17 mouse cellular contexts compared by ENCODE assay signal in genomic region chr3:139788854-139789253, GRCm38 (mm10).
"Had no signal": no experiment of that assay in that cellular context is flagged by ENCODE, and none has a peak within 500 bp of the region (broad histone marks: within the 10 kb centered on the region; RNA-seq: fewer than 3 reads in every experiment).

No protein-coding gene starts in this region.

- DNase-seq: lung, adult 18-20 months; lung, embryonic 14.5 days; lung, postnatal 10 days; lung, postnatal 4 days; midbrain, embryonic 14.5 days; retina, postnatal 1 day; right cerebral cortex, postnatal 14 days; thymus, adult 2 months; thymus, postnatal 25 days had no signal

- H3K4me1 ChIP-seq: midbrain, embryonic 12.5 days; neural tube, embryonic 13.5 days; neural tube, embryonic 15.5 days; stomach, embryonic 15.5 days had no signal

- H3K36me3 ChIP-seq: midbrain, embryonic 10.5 days; midbrain, embryonic 12.5 days; neural tube, embryonic 13.5 days; neural tube, embryonic 15.5 days; stomach, embryonic 15.5 days had no signal

- H3K27me3 ChIP-seq: megakaryocyte, embryonic 14.5 days; midbrain, embryonic 12.5 days; neural tube, embryonic 13.5 days; neural tube, embryonic 15.5 days; stomach, embryonic 15.5 days had no signal

- H3K9me3 ChIP-seq: megakaryocyte, embryonic 14.5 days; midbrain, embryonic 10.5 days; midbrain, embryonic 12.5 days; neural tube, embryonic 13.5 days; neural tube, embryonic 15.5 days; stomach, embryonic 15.5 days had no signal

- ATAC-seq: midbrain, embryonic 16.5 days had no signal

- H3K4me3 ChIP-seq: megakaryocyte, embryonic 14.5 days; midbrain, embryonic 10.5 days; midbrain, embryonic 12.5 days; myocyte; neural tube, embryonic 13.5 days; neural tube, embryonic 15.5 days; stomach, embryonic 15.5 days had no signal
